Mouse (Mus musculus) layer of hippocampus, postnatal 36 days (tissue): ENCODE measurements at regions not wholly inside any gene's neighbourhood (a gene's known extent, or its start where the extent isn't known, plus 50 kb on each side); places are given as distances from the start of the nearest gene placed in this dataset.
"Not testable (repeated sequence)": the region's sequence is repeated elsewhere in the genome, so short reads cannot be mapped to it uniquely, and the experiment has no call there.

Source experiments
- DNase-seq, 2 experiments: peaks; one replicate each; pipeline ENCODE4 v3.0.0; 2022

- no peak for DNase-seq
Measured at GRCm38 (mm10) chr2:78418561-78419338, 449.2 kb upstream of the Ube2e3 start.

- no peak for DNase-seq
Measured at GRCm38 (mm10) chr2:78416574-78417109, 451.3 kb upstream of the Ube2e3 start.

GRCm38 (mm10) chr2:78412985-78413384 is 454.9 kb upstream of the Ube2e3 start:
- DNase-seq, result no peak

GRCm38 (mm10) chr2:78403890-78404289 is 457.7 kb upstream of the Cwc22 start:
- no peak for DNase-seq

GRCm38 (mm10) chr2:78399236-78399635 is 453.1 kb upstream of the Cwc22 start:
- no peak for DNase-seq

- DNase-seq, result no peak
Measured at GRCm38 (mm10) chr2:78396924-78397323, 450.7 kb upstream of the Cwc22 start.

- DNase-seq, result no peak
Measured at GRCm38 (mm10) chr2:78393090-78393489, 446.9 kb upstream of the Cwc22 start.

- no peak for DNase-seq
Measured at GRCm38 (mm10) chr2:78392425-78392824, 446.2 kb upstream of the Cwc22 start.

- peak; percentile 8 to 17 for DNase-seq
Measured at GRCm38 (mm10) chr2:78388001-78388400, 441.8 kb upstream of the Cwc22 start.

- DNase-seq, result no peak
Measured at GRCm38 (mm10) chr2:78381234-78381633, 435.1 kb upstream of the Cwc22 start.

- DNase-seq, result no peak
Measured at GRCm38 (mm10) chr2:78331736-78332475, 385.7 kb upstream of the Cwc22 start.

- no peak for DNase-seq
Measured at GRCm38 (mm10) chr2:78326091-78326490, 379.9 kb upstream of the Cwc22 start.

GRCm38 (mm10) chr2:78322216-78322965 is 376.2 kb upstream of the Cwc22 start:
- DNase-seq, result no peak

GRCm38 (mm10) chr2:78311766-78312491 is 365.8 kb upstream of the Cwc22 start:
- no peak for DNase-seq

- DNase-seq, result no peak
Measured at GRCm38 (mm10) chr2:78309361-78309760, 363.2 kb upstream of the Cwc22 start.

GRCm38 (mm10) chr2:78306897-78307296 is 360.7 kb upstream of the Cwc22 start:
- no peak for DNase-seq

- no peak for DNase-seq
Measured at GRCm38 (mm10) chr2:78291665-78292064, 345.5 kb upstream of the Cwc22 start.

GRCm38 (mm10) chr2:78284806-78285205 is 338.6 kb upstream of the Cwc22 start:
- no peak for DNase-seq

GRCm38 (mm10) chr2:78283605-78284004 is 337.4 kb upstream of the Cwc22 start:
- no peak for DNase-seq

GRCm38 (mm10) chr2:78281846-78282245 is 335.7 kb upstream of the Cwc22 start:
- DNase-seq, result not testable (repeated sequence)

GRCm38 (mm10) chr2:78280219-78280915 is 334.2 kb upstream of the Cwc22 start:
- DNase-seq, result no peak
